Mouse (Mus musculus) intestine, embryonic 16.5 days (tissue): ENCODE data around the gene Paf1. TPM values are rescaled to one million over a fixed set of nuclear protein-coding genes. Genes with fewer than 3 reads are reported as not detected.

ENCODE experiments used
- ATAC-seq: fragments of 200-750 bp; cut with Nextera tagmentation; 2 replicates; pipeline ENCODE4 v1.8.0; 2017; ENCODE audit warnings: moderate TSS enrichment, moderate library complexity
- H3K27ac ChIP-seq: fragments of 300-500 bp; sonication (generic); 2 replicates; pipeline ENCODE4 v1.5.1; 2014; ENCODE audit warnings: mild to moderate bottlenecking, low read length
- H3K27me3 ChIP-seq: fragments of 300-500 bp; sonication (generic); replicated peaks from 2 replicates; pipeline ENCODE4 v1.6.1; 2014; ENCODE audit warnings: low read length, control low read depth, mixed read lengths; ENCODE audit not compliant: control insufficient read depth, insufficient read depth
- H3K36me3 ChIP-seq: fragments of 300-500 bp; sonication (generic); 2 replicates; pipeline ENCODE4 v1.6.1; 2014; ENCODE audit warnings: low read length, control low read depth; ENCODE audit not compliant: control insufficient read depth, insufficient read depth
- H3K4me1 ChIP-seq: fragments of 300-500 bp; sonication (generic); 2 replicates; pipeline ENCODE4 v1.6.1; 2014; ENCODE audit warnings: low read length, control low read depth, mixed read lengths; ENCODE audit not compliant: control insufficient read depth, insufficient read depth
- H3K4me2 ChIP-seq: fragments of 300-500 bp; sonication (generic); 2 replicates; pipeline ENCODE4 v1.6.1; 2014; ENCODE audit warnings: low read depth, low read length, control low read depth
- H3K4me3 ChIP-seq: fragments of 300-500 bp; sonication (generic); 2 replicates; pipeline ENCODE4 v1.5.1; 2014; ENCODE audit warnings: mild to moderate bottlenecking, low read length
- H3K9ac ChIP-seq: fragments of 300-500 bp; sonication (generic); 2 replicates; pipeline ENCODE4 v1.6.1; 2014; ENCODE audit warnings: low read depth, low read length
- H3K9me3 ChIP-seq: fragments of 300-500 bp; sonication (generic); 2 replicates; pipeline ENCODE4 v1.6.1; 2016; ENCODE audit warnings: low read length, control low read depth; ENCODE audit not compliant: control insufficient read depth
- WGBS: fragments of 180-500 bp; shearing (Covaris S2); extraction: QIAGEN DNeasy Blood & Tissue Kit; methylation state at CpG from one replicate; pipeline ENCODE4 v1.1.7; 2014; 5-methylcytosine and 5-hydroxymethylcytosine counted together
- polyA plus RNA-seq: library from polyadenylated mRNA; unstranded; fragments of >200 nt; fragmentation: Nextera tagmentation; extraction: Ambion mirVana; gene quantifications from 2 replicates; pipeline ENCODE4 v1.2.1, GENCODE M21; 2015

Paf1 gene
- polyA plus RNA-seq, 1 experiment from 2014 or later, result 78.7 TPM

DNA sequence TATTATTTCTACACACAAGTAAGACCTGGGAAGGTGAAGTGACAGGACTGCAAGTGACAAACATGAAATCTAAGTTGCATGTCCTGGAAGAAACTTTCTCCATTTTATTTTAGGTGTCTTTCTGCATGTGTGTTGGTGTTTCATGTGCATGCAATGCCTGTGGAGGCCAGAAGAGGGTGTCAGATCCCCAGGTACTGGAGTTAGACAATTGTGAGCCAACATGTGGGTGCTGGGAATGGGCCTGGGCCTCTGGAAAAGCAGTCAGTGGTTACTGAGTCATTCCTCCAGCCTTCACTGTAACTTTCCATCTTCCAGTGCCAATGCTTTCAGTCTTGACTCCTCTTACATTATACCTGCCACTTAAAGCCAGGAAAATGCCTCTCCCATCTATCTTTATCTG, 24.6 kb downstream of the Paf1 start:
- Histone ChIP-seq H3K9me3 (no peaks in the 10 kb centered on the region), H3K36me3 (peaks cover 16% of the 10 kb centered on the region), H3K4me3 (no peak overlapping the region), H3K27me3 (no peaks in the 10 kb centered on the region), H3K4me1 (peaks cover 7% of the 10 kb centered on the region; the same call in 1 of the 2 replicates), H3K27ac (no peak overlapping the region), H3K4me2 (no peak overlapping the region), H3K9ac (no peak overlapping the region)
- ATAC-seq, result no peak

DNA sequence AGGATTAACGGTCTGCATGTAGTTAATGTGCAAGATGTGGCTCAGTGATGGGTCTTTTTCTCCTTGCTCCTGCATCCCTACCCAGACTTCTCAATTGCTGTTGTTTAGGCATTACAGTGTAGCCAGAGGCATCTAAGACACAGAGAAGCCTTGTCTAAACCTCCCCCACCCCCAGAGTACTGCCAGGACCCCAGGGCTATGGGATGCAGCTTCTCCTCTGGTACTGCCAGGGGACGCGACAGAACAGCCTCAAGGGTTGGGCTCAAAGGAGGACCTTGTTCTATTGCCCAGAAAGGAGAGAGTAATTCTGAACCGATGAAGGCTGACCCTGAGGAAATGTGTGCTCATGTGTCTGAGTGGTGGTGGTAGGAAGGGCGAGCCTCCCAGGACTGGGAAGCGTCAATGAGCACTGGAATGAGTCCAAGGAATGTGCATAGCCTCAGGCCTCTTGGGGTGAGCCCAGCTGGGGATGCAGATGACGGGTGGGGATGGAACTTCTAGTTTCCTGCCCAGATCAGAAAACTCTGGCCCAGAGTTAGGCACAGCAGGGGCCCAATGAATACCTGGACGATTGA, 25.4 kb downstream of the Paf1 start:
- Histone ChIP-seq H3K4me2 (no peak overlapping the region), H3K4me3 (no peak overlapping the region), H3K27ac (peak overlapping the region; percentile 31; the same call in 1 of the 2 replicates), H3K27me3 (no peaks in the 10 kb centered on the region), H3K36me3 (peaks cover 19% of the 10 kb centered on the region), H3K9ac (no peak overlapping the region), H3K4me1 (peaks cover 7% of the 10 kb centered on the region; the same call in 1 of the 2 replicates), H3K9me3 (no peaks in the 10 kb centered on the region)
- ATAC-seq, result peak; percentile 71
- WGBS, result 58% methylated on average over 8 of the region's 8 CpGs

DNA sequence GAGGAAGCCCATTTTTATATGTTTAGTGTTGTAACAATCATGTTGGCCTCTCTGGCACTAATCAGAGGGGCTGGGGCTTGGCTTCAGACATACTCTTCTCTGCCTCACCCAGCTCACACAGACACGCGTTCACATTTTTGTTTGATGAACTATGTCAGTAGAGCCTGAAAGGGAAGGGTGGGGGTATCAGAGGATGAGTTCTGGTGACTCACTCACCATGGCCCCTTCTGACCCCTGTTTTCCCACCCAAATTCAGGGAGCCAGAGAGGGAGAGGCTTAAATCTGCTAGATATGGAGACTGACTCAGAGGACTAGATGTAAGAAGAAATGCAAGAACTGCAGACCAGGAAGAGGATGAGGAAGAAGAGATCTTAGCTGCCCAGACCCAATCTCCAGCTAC, 26.7 kb downstream of the Paf1 start:
- 88% methylated on average over 2 of the region's 2 CpGs for WGBS
- H3K4me1 ChIP-seq, result peaks cover 7% of the 10 kb centered on the region; the same call in 1 of the 2 replicates
- no peaks in the 10 kb centered on the region for H3K27me3 ChIP-seq
- H3K36me3 ChIP-seq, result peaks cover 16% of the 10 kb centered on the region
- no peak overlapping the region for H3K27ac ChIP-seq
- ATAC-seq, result no peak
- no peaks in the 10 kb centered on the region for H3K9me3 ChIP-seq
- no peak overlapping the region for H3K4me3 ChIP-seq
- H3K4me2 ChIP-seq, result no peak overlapping the region
- no peak overlapping the region for H3K9ac ChIP-seq

DNA sequence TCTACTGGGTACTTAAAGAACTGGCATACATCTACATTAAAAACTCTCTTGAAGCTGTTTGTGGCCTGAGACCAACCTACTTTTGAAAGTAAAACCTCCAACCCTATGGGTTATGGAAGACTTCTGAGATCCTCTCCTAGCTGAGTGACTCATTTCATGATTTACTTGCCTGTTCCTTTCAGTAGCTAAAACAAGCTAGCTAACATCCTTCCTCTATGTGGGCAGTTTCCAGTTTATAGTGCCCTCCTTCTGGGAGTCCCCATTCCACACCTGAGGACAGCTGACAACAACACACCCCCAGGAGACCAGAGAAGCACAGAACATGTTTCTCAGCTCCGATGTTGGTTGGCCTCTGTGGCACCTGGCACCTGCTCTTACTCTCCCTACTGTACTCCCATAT, 30.3 kb downstream of the Paf1 start:
- Histone ChIP-seq H3K9ac (no peak overlapping the region), H3K4me3 (no peak overlapping the region), H3K36me3 (peaks cover 12% of the 10 kb centered on the region), H3K4me1 (peaks cover 7% of the 10 kb centered on the region; the same call in 1 of the 2 replicates), H3K9me3 (no peaks in the 10 kb centered on the region), H3K27me3 (no peaks in the 10 kb centered on the region), H3K27ac (no peak overlapping the region), H3K4me2 (no peak overlapping the region)
- 97% methylated on average over 1 of the region's 1 CpGs for WGBS
- no peak for ATAC-seq

DNA sequence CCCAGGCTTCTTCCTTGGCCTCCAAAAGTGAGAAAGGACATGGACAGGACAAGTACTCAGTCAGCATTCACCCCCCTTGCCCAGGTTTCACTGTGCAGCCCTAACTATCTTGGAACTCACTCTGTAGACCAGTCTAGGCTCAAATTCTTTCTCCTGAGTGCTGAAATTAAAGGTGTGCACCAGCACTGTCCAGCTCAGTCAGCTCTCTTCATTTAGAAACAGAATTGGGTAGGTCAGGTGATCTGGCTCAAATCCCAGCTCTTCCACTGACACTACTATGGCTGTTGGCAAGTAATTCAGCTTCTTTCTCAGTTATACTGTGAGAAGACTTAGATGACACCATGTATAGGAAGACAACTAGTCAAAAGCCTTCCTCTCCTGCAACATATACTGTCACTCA, 35.0 kb downstream of the Paf1 start:
- peaks cover 13% of the 10 kb centered on the region for H3K36me3 ChIP-seq
- H3K27me3 ChIP-seq, result no peaks in the 10 kb centered on the region
- H3K4me1 ChIP-seq, result no peaks in the 10 kb centered on the region
- H3K9me3 ChIP-seq, result no peaks in the 10 kb centered on the region
- ATAC-seq, result no peak
- H3K27ac ChIP-seq, result no peak overlapping the region
- H3K4me3 ChIP-seq, result no peak overlapping the region
- no peak overlapping the region for H3K4me2 ChIP-seq
- no peak overlapping the region for H3K9ac ChIP-seq

DNA sequence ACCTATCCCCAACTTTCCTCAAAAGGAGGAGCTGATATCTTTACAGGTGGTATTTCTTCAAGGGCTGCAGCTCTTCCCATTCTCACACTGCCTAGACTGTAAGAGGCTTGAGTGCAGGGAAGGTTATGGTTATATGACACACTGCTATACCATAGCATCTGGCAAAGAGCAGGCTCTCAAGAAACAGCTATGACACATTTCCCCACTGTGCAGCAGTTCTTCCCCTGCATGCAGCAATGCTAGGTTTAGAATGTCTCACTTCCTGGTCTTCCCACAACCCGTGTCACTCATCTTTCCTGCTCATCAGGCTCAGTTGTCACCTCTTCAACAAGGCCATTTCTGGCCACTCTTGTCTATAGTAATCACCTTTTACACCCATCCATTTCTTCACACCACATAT, 37.8 kb downstream of the Paf1 start:
- ATAC-seq, result no peak
- peaks cover 17% of the 10 kb centered on the region for H3K4me1 ChIP-seq

DNA sequence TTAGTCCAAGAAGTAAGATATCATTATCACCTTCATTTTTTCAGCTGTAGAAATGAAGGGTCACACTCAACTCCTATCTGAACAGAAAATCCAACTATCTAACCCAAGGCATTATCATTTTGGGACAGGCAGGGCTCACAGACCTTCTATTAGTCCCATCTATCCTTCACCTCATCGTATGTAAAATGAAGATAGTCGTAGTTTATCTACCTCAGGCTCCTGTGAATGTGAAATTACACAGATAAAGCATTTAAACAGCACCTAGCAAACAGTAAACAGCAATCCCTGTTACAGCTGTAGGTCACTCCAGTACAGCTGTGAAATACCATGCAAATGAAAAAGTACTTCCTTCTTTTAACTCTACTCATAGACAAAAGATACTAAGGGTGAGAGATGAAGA, 39.5 kb downstream of the Paf1 start:
- no peaks in the 10 kb centered on the region for H3K9me3 ChIP-seq
- H3K27ac ChIP-seq, result no peak overlapping the region
- H3K4me1 ChIP-seq, result peaks cover 17% of the 10 kb centered on the region
- H3K9ac ChIP-seq, result no peak overlapping the region
- H3K4me2 ChIP-seq, result no peak overlapping the region
- no peaks in the 10 kb centered on the region for H3K27me3 ChIP-seq
- 87% methylated on average over 2 of the region's 2 CpGs for WGBS
- H3K36me3 ChIP-seq, result peaks cover 4% of the 10 kb centered on the region; the same call in 1 of the 2 replicates
- ATAC-seq, result no peak
- H3K4me3 ChIP-seq, result no peak overlapping the region

More for the DNA sequence above, 37.8 kb downstream of the Paf1 start:
- Histone ChIP-seq H3K36me3 (peaks cover 4% of the 10 kb centered on the region; the same call in 1 of the 2 replicates), H3K4me3 (no peak overlapping the region), H3K9me3 (no peaks in the 10 kb centered on the region), H3K4me2 (no peak overlapping the region), H3K27ac (no peak overlapping the region), H3K27me3 (no peaks in the 10 kb centered on the region), H3K9ac (no peak overlapping the region)
- WGBS, result 69% methylated on average over 1 of the region's 1 CpGs

DNA sequence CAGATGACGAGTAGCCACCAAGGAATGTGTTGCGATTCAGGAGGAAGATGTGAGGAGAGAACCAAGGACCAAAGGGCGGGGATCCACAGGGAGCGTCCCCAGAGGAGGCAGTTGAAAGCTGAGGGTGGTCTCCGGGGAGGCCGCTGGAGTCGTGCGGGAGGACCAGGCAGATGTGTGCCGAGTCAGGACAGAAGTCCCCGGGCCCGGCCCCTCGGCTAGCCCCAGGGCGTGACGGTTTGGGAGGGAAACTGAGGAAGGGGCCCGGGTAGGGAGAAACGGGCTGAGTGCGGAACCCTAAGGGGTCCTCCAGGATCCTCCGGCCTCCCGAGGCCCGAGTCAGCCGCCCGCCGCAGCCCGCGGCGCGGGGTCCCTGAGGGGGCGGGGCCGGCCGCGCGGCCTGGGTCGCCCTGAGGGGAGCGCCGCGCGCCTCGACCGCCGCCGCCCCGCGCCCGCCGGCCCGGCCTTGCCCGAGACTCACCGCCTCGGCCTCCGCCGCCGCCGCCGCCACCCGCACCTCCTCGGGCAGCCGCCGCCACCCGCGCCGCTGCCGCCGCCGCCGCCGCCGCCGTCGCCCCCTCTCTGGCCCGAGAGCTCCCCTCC, 43.0 kb downstream of the Paf1 start:
- H3K9ac ChIP-seq, result peak overlapping the region; percentile 95
- no peaks in the 10 kb centered on the region for H3K9me3 ChIP-seq
- peak overlapping the region; percentile 57 for H3K27ac ChIP-seq
- 0% methylated on average over 20 of the region's 70 CpGs for WGBS
- peaks cover 17% of the 10 kb centered on the region for H3K4me1 ChIP-seq
- peak; percentile 24 for ATAC-seq
- H3K36me3 ChIP-seq, result peaks cover 4% of the 10 kb centered on the region; the same call in 1 of the 2 replicates
- peak overlapping the region; percentile 84 for H3K4me2 ChIP-seq
- peak overlapping the region; percentile 88 for H3K4me3 ChIP-seq
- no peaks in the 10 kb centered on the region for H3K27me3 ChIP-seq

DNA sequence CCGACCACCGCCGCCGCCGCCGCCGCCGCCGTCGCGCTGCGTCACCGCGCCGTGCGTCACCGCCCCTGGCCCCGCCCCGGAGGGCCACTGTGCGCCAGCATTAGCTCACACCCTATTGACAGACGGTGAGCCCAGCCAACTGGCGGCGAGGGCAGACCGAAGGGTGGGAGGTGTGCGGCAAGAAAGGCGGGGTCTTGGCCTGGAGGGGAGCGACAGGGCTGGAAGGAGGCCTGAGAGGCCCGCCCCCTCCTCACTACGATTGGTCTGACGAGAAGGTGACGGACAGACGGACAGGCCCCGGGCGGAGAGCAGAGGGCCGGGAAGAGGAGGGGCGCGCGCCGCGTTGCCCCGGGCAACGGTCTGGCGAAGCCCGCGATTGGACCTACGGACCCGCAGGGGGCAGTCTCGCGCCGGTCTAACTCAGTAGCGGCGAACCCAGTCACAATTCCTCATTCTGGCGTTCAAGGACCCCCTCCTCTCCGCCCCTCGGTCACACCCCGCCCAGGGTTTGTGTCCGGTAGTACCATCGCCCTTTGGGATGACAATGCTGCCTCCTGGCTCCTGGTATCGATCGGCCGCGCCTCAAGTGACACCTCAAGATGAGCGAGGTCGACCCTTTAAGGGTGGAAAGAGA, 43.6 kb downstream of the Paf1 start:
- peaks cover 17% of the 10 kb centered on the region for H3K4me1 ChIP-seq
- H3K36me3 ChIP-seq, result peaks cover 4% of the 10 kb centered on the region; the same call in 1 of the 2 replicates
- H3K9me3 ChIP-seq, result no peaks in the 10 kb centered on the region
- H3K4me2 ChIP-seq, result peak overlapping the region; percentile 50
- peak; percentile 99 for ATAC-seq
- peak overlapping the region; percentile 95 for H3K9ac ChIP-seq
- peak overlapping the region; percentile 57 for H3K27ac ChIP-seq
- H3K27me3 ChIP-seq, result no peaks in the 10 kb centered on the region
- WGBS, result under 1% methylated on average over 54 of the region's 64 CpGs
- peak overlapping the region; percentile 88 for H3K4me3 ChIP-seq
